Mouse (Mus musculus) thymus, adult 2 months (tissue): ENCODE data around the gene Tmem231. TPM values are rescaled to one million over a fixed set of nuclear protein-coding genes. Genes with fewer than 3 reads are reported as not detected.
"Not testable (repeated sequence)": the region's sequence is repeated elsewhere in the genome, so short reads cannot be mapped to it uniquely, and the experiment has no call there.

ENCODE experiments used
- DNase-seq: peaks from one replicate; pipeline ENCODE4 v3.0.0; 2021
- H3K27ac ChIP-seq: fragments of 200-500 bp; 2 replicates; pipeline ENCODE4 v1.5.1; 2012; ENCODE audit warnings: low read length, control low read depth; ENCODE audit not compliant: control insufficient read depth, insufficient read depth
- H3K27me3 ChIP-seq: fragments of 200-500 bp; 2 replicates; pipeline ENCODE4 v1.6.1; 2012; ENCODE audit warnings: mild to moderate bottlenecking, low read length, moderate library complexity, mixed read lengths; ENCODE audit not compliant: control insufficient read depth, insufficient read depth
- H3K36me3 ChIP-seq: fragments of 200-500 bp; 2 replicates; pipeline ENCODE4 v1.6.1; 2012; ENCODE audit warnings: mild to moderate bottlenecking, low read length, moderate library complexity; ENCODE audit not compliant: control insufficient read depth, insufficient read depth
- H3K4me1 ChIP-seq: fragments of 200-500 bp; replicated peaks from 2 replicates; pipeline ENCODE4 v1.6.1; 2012; ENCODE audit warnings: low read length; ENCODE audit not compliant: control insufficient read depth, insufficient read depth
- H3K4me3 ChIP-seq: fragments of 200-500 bp; 2 replicates; pipeline ENCODE4 v1.5.1; 2012; ENCODE audit warnings: mild to moderate bottlenecking, low read length, control low read depth, moderate library complexity; ENCODE audit not compliant: control insufficient read depth, insufficient read depth
- CTCF ChIP-seq: fragments of 200-500 bp; IDR thresholded peaks from 2 replicates; pipeline ENCODE4 v1.5.1; 2012; ENCODE audit warnings: mild to moderate bottlenecking, control low read depth, low read length, moderate library complexity, borderline replicate concordance; ENCODE audit not compliant: control insufficient read depth, poor library complexity, insufficient read depth; ENCODE audit errors: extremely low read depth
- POLR2A ChIP-seq: fragments of 200-500 bp; IDR thresholded peaks from 2 replicates; pipeline ENCODE4 v1.6.1; 2012; ENCODE audit warnings: mild to moderate bottlenecking, low read length, control low read depth, moderate library complexity; ENCODE audit not compliant: control insufficient read depth, poor library complexity, insufficient read depth; ENCODE audit errors: extremely low read depth
- WGBS: fragments of 180-500 bp; shearing (Covaris S2); methylation state at CpG from one replicate; pipeline ENCODE4 v1.1.7; 2018; 5-methylcytosine and 5-hydroxymethylcytosine counted together
- polyA plus RNA-seq: library from polyadenylated mRNA; depleted of rRNA; stranded (reverse); fragments of >200 nt; gene quantifications from 2 replicates; pipeline ENCODE4 v1.2.3, GENCODE M21; 2012

Tmem231 gene
- polyA plus RNA-seq, 1 experiment: 2.8 TPM

- peak overlapping the region; percentile 95; the same call in 1 of the 2 replicates for H3K4me3 ChIP-seq
- no peak overlapping the region for H3K27ac ChIP-seq
- 12% methylated on average over 10 of the region's 10 CpGs for WGBS
- no peaks in the 10 kb centered on the region for H3K27me3 ChIP-seq
- TF ChIP-seq CTCF: no peak
- TF ChIP-seq POLR2A: no peak
- no peak for DNase-seq
- H3K36me3 ChIP-seq: peaks cover 7% of the 10 kb centered on the region; the same call in 1 of the 2 replicates
- peaks cover 14% of the 10 kb centered on the region for H3K4me1 ChIP-seq
Observed at GRCm38 (mm10) chr8:111939516-111940142, 5.9 kb upstream of the Tmem231 start.

GRCm38 (mm10) chr8:111938076-111938985, 4.7 kb upstream of the Tmem231 start:
- not testable (repeated sequence) for DNase-seq, H3K36me3 ChIP-seq, H3K27me3 ChIP-seq, H3K27ac ChIP-seq, H3K4me3 ChIP-seq
- peaks cover 16% of the 10 kb centered on the region for H3K4me1 ChIP-seq
- WGBS: 93% methylated on average over 9 of the region's 9 CpGs

- H3K27me3 ChIP-seq: no peaks in the 10 kb centered on the region; the same call in 1 of the 2 replicates
- WGBS: 87% methylated on average over 3 of the region's 3 CpGs
- peaks cover 20% of the 10 kb centered on the region for H3K4me1 ChIP-seq
- no peaks in the 10 kb centered on the region for H3K36me3 ChIP-seq
- H3K4me3 ChIP-seq: no peak overlapping the region
- TF ChIP-seq POLR2A (no peak), CTCF (no peak)
- H3K27ac ChIP-seq: no peak overlapping the region
- no peak for DNase-seq
Observed at GRCm38 (mm10) chr8:111937184-111937583, 3.5 kb upstream of the Tmem231 start.

GRCm38 (mm10) chr8:111934201-111934600, 520 bp upstream of the Tmem231 start:
- TF ChIP-seq POLR2A (no peak), CTCF (no peak)
- Histone ChIP-seq H3K27ac (no peak overlapping the region), H3K4me1 (peaks cover 7% of the 10 kb centered on the region), H3K36me3 (no peaks in the 10 kb centered on the region), H3K4me3 (no peak overlapping the region), H3K27me3 (no peaks in the 10 kb centered on the region; the same call in 1 of the 2 replicates)
- 87% methylated on average over 2 of the region's 2 CpGs for WGBS
- DNase-seq: no peak

GRCm38 (mm10) chr8:111932580-111933336, 923 bp downstream of the Tmem231 start:
- Histone ChIP-seq H3K4me1 (peaks cover 7% of the 10 kb centered on the region), H3K4me3 (peak overlapping the region; percentile 58), H3K36me3 (no peaks in the 10 kb centered on the region), H3K27ac (no peak overlapping the region), H3K27me3 (no peaks in the 10 kb centered on the region; the same call in 1 of the 2 replicates)
- DNase-seq: no peak
- TF ChIP-seq CTCF: no peak
- no peak for TF ChIP-seq POLR2A
- WGBS: 66% methylated on average over 19 of the region's 19 CpGs

GRCm38 (mm10) chr8:111931721-111932120, 2.0 kb downstream of the Tmem231 start:
- Histone ChIP-seq H3K4me3 (no peak overlapping the region), H3K4me1 (peaks cover 7% of the 10 kb centered on the region), H3K36me3 (no peaks in the 10 kb centered on the region), H3K27ac (no peak overlapping the region), H3K27me3 (no peaks in the 10 kb centered on the region; the same call in 1 of the 2 replicates)
- no peak for DNase-seq
- TF ChIP-seq CTCF (no peak), POLR2A (no peak)
- 94% methylated on average over 16 of the region's 16 CpGs for WGBS
